Mouse (Mus musculus) limb, embryonic 14.5 days (tissue): ENCODE results near the gene Ddc. TPM values are rescaled to one million over a fixed set of nuclear protein-coding genes. Genes with fewer than 3 reads are reported as not detected.

Experiments used
- ATAC-seq: fragments of 200-750 bp; cut with Nextera tagmentation; 2 replicates; pipeline ENCODE4 v1.8.0; 2017; ENCODE audit warnings: low read depth, moderate number of reproducible peaks, moderate TSS enrichment; ENCODE audit not compliant: low FRiP score
- DNase-seq: peaks from one replicate; pipeline ENCODE4 v3.0.0-alpha.2; 2015; ENCODE audit warnings: low spot score
- H3K27ac ChIP-seq: fragments of 300-500 bp; sonication (generic); replicated peaks from 2 replicates; pipeline ENCODE4 v1.5.1; 2014; ENCODE audit warnings: low read depth, mild to moderate bottlenecking, low read length, moderate library complexity, mixed read lengths
- H3K27me3 ChIP-seq: fragments of 300-500 bp; sonication (generic); 2 replicates; pipeline ENCODE4 v1.6.1; 2014; ENCODE audit warnings: low read length, mixed read lengths; ENCODE audit not compliant: control insufficient read depth, insufficient read depth
- H3K36me3 ChIP-seq: fragments of 300-500 bp; sonication (generic); 2 replicates; pipeline ENCODE4 v1.6.1; 2014; ENCODE audit warnings: mild to moderate bottlenecking, low read length, moderate library complexity, mixed read lengths; ENCODE audit not compliant: control insufficient read depth, insufficient read depth
- H3K4me1 ChIP-seq: fragments of 300-500 bp; sonication (generic); 2 replicates; pipeline ENCODE4 v1.6.1; 2014; ENCODE audit warnings: antibody characterized with exemption, low read length, mixed read lengths; ENCODE audit not compliant: control insufficient read depth, insufficient read depth
- H3K4me2 ChIP-seq: fragments of 300-500 bp; sonication (generic); replicated peaks from 2 replicates; pipeline ENCODE4 v1.6.1; 2014; ENCODE audit warnings: low read depth, mild to moderate bottlenecking, low read length, moderate library complexity; ENCODE audit not compliant: severe bottlenecking
- H3K4me3 ChIP-seq: fragments of 300-500 bp; sonication (generic); replicated peaks from 2 replicates; pipeline ENCODE4 v1.5.1; 2014; ENCODE audit warnings: low read length
- H3K9ac ChIP-seq: fragments of 300-500 bp; sonication (generic); 2 replicates; pipeline ENCODE4 v1.6.1; 2014; ENCODE audit warnings: mild to moderate bottlenecking, low read depth, low read length, moderate library complexity; ENCODE audit not compliant: severe bottlenecking
- H3K9me3 ChIP-seq: fragments of 300-500 bp; sonication (generic); 2 replicates; pipeline ENCODE4 v1.6.1; 2016; ENCODE audit warnings: low read length; ENCODE audit not compliant: control insufficient read depth
- POLR2A ChIP-seq: fragments of 200-500 bp; IDR thresholded peaks from 2 replicates; pipeline ENCODE4 v1.8.0; 2012; ENCODE audit warnings: inconsistent platforms, mild to moderate bottlenecking, moderate library complexity, borderline replicate concordance; ENCODE audit not compliant: insufficient read depth, insufficient read length; ENCODE audit errors: extremely low read depth
- WGBS: fragments of 180-500 bp; shearing (Covaris S2); extraction: QIAGEN DNeasy Blood & Tissue Kit; methylation state at CpG from one replicate; pipeline ENCODE4 v1.1.7; 2014; 5-methylcytosine and 5-hydroxymethylcytosine counted together
- polyA plus RNA-seq, 2 experiments: library from polyadenylated mRNA; depleted of rRNA in 1 of 2; stranded (reverse) in 1 of 2; unstranded in 1 of 2; fragments of >200 nt; fragmentation: Nextera tagmentation in 1 of 2; extraction: Ambion mirVana in 1 of 2; gene quantifications; 2 replicates each; pipeline versions ENCODE4 v1.2.1 to v1.2.3; 2012 to 2014

Gene Ddc
- polyA plus RNA-seq, 2 experiments, result 12.6 to 20.7 TPM

DNA sequence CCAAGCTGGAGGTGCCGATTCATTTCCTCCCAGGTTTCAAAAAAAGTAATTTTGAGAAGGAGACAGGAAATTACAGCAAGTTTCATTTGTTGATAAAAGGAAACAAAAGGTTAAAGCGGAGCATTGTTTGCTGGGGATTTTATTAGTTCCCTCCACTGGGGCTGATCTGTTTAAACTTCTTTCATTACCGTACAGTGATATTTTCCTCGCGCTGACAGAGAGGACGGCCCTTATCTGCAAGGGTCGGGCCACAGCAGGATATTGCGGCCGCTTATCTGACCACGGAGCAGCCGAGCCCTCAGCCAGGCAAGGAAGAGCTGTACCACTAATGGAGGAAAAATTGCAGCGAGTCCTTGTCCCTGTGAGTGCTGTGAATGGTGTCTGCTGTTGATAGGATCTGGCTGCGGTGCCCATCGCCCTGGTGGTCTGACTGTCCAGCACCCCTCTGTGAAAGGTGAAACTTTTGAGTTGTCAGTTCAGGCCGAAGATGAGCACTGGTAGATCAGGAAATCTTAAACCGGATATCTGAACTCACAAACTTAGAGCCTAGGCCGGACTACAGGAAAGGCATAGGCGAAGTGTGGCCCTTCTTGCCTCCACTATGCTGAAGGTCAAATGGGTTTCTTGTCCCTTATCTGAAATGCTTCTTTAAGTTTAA is 61.1 kb downstream of the Ddc start:
- H3K4me2 ChIP-seq, result 0 out of 2 replicates have a peak overlapping the region, but pooled peaks have one; percentile 2
- H3K9ac ChIP-seq, result 0 out of 2 replicates have a peak overlapping the region, but pooled peaks have one; percentile 29
- H3K27me3 ChIP-seq, result no peaks in the 10 kb centered on the region
- no peak overlapping the region for H3K4me3 ChIP-seq
- no peaks in the 10 kb centered on the region for H3K9me3 ChIP-seq
- no peak for TF ChIP-seq POLR2A
- DNase-seq (no peak), ATAC-seq (no peak; the same call in 1 of the 2 replicates)
- H3K4me1 ChIP-seq, result peaks cover 46% of the 10 kb centered on the region
- H3K27ac ChIP-seq, result peak overlapping the region; percentile 76
- WGBS, result 34% methylated on average over 18 of the region's 18 CpGs
- H3K36me3 ChIP-seq, result no peaks in the 10 kb centered on the region

DNA sequence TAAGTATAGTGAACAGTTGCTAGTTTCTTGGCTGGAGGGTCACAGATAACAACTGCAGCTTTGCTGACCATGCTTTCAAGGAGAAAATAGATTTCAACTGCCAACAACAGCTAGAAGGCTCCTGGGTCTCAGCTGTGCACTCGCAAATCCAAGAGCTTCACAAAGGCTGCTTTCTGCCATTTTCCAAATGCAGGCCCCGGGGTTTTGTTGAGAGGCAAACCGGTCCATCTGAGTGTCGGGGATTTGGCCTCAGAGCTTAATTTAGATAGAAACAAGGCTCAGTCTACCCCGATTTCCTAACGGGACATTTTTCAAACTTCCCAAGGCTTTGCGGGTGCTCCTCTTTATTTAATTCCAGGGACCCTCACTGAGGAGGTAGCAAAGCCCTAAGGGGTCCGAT is 61.7 kb downstream of the Ddc start:
- DNase-seq (no peak), ATAC-seq (no peak)
- Histone ChIP-seq H3K27me3 (no peaks in the 10 kb centered on the region), H3K4me3 (no peak overlapping the region), H3K9me3 (no peaks in the 10 kb centered on the region), H3K4me2 (0 out of 2 replicates have a peak overlapping the region, but pooled peaks have one; percentile 2), H3K27ac (peak overlapping the region; percentile 76), H3K4me1 (peaks cover 51% of the 10 kb centered on the region), H3K9ac (no peak overlapping the region), H3K36me3 (no peaks in the 10 kb centered on the region)
- 51% methylated on average over 8 of the region's 8 CpGs for WGBS
- TF ChIP-seq POLR2A, result no peak

DNA sequence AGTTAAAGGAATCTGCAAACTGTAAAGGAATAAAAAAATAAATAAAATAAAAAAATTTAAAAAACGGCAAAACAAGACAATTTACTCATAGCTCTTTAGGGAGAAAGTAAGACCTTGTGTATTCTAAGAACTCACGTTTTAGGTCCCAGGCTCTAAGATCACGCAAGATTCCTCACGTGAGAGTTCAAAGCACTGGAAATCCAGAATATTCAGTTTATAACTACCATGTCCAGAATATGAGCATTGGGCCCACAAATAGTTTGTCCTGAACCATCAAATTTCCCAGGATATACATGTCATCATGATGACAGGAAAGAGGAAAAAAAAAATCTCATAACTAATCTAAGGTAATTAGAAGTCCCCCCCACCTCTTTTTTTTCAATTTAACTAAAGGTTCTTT is 62.2 kb downstream of the Ddc start:
- Histone ChIP-seq H3K36me3 (no peaks in the 10 kb centered on the region), H3K27me3 (no peaks in the 10 kb centered on the region), H3K4me2 (no peak overlapping the region), H3K9ac (no peak overlapping the region), H3K4me3 (no peak overlapping the region), H3K27ac (no peak overlapping the region; the same call in 1 of the 2 replicates), H3K9me3 (no peaks in the 10 kb centered on the region), H3K4me1 (peaks cover 55% of the 10 kb centered on the region)
- no peak for TF ChIP-seq POLR2A
- ATAC-seq, result no peak
- 66% methylated on average over 4 of the region's 4 CpGs for WGBS
- DNase-seq, result no peak

GRCm38 (mm10) chr11:11835361-11835760 is 62.6 kb downstream of the Ddc start:
- no peaks in the 10 kb centered on the region for H3K36me3 ChIP-seq
- ATAC-seq (no peak), DNase-seq (no peak)
- H3K9ac ChIP-seq, result no peak overlapping the region
- no peak overlapping the region; the same call in 1 of the 2 replicates for H3K27ac ChIP-seq
- 45% methylated on average over 6 of the region's 6 CpGs for WGBS
- H3K4me2 ChIP-seq, result no peak overlapping the region
- no peak overlapping the region for H3K4me3 ChIP-seq
- H3K4me1 ChIP-seq, result peaks cover 59% of the 10 kb centered on the region
- no peaks in the 10 kb centered on the region for H3K9me3 ChIP-seq
- no peaks in the 10 kb centered on the region for H3K27me3 ChIP-seq
- no peak for TF ChIP-seq POLR2A

DNA sequence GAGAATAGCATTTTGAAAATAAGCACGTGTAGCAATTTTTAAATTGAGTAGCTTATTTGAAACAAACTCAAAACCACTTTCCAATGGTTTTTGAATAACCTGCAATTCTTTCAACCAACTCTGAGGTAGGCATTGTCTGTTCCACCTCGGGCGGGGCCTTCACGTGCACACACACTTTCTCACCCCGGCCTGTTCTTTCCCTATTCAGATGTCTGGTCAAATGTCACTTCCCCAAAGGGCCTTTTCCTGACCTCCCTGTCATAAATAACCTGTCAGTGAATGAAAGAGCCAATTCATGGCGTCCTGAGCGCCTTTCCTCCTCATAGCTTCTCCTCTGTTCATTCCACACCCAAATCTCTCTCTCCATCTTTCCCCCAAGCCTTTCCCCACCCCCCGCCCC is 64.8 kb downstream of the Ddc start:
- H3K4me3 ChIP-seq, result no peak overlapping the region
- DNase-seq (no peak), ATAC-seq (no peak)
- H3K27ac ChIP-seq, result peak overlapping the region; percentile 80
- H3K9ac ChIP-seq, result no peak overlapping the region
- peaks cover 68% of the 10 kb centered on the region for H3K4me1 ChIP-seq
- no peaks in the 10 kb centered on the region for H3K9me3 ChIP-seq
- 23% methylated on average over 8 of the region's 8 CpGs for WGBS
- no peaks in the 10 kb centered on the region for H3K27me3 ChIP-seq
- no peaks in the 10 kb centered on the region for H3K36me3 ChIP-seq
- no peak for TF ChIP-seq POLR2A
- H3K4me2 ChIP-seq, result no peak overlapping the region
